Mouse (Mus musculus) forebrain, embryonic 15.5 days (tissue): ENCODE data around the gene Lasp1. TPM values are rescaled to one million over a fixed set of nuclear protein-coding genes. Genes with fewer than 3 reads are reported as not detected.

ENCODE experiments used
- ATAC-seq: fragments of 200-750 bp; cut with Nextera tagmentation; replicated peaks from 2 replicates; pipeline ENCODE4 v1.8.0; 2017; ENCODE audit warnings: mild to moderate bottlenecking, moderate TSS enrichment, moderate library complexity
- H3K27ac ChIP-seq: fragments of 300-500 bp; sonication (generic); replicated peaks from 2 replicates; pipeline ENCODE4 v1.5.1; 2015; ENCODE audit warnings: mild to moderate bottlenecking, inconsistent platforms
- H3K27me3 ChIP-seq: fragments of 300-500 bp; sonication (generic); 2 replicates; pipeline ENCODE4 v1.6.1; 2015; ENCODE audit warnings: inconsistent platforms
- H3K36me3 ChIP-seq: fragments of 300-500 bp; sonication (generic); 2 replicates; pipeline ENCODE4 v1.6.1; 2015; ENCODE audit warnings: mild to moderate bottlenecking, inconsistent platforms
- H3K4me1 ChIP-seq: fragments of 300-500 bp; sonication (generic); 2 replicates; pipeline ENCODE4 v1.6.1; 2015; ENCODE audit warnings: inconsistent platforms
- H3K4me2 ChIP-seq: fragments of 300-500 bp; sonication (generic); replicated peaks from 2 replicates; pipeline ENCODE4 v1.6.1; 2015; ENCODE audit warnings: mild to moderate bottlenecking, inconsistent platforms
- H3K4me3 ChIP-seq: fragments of 300-500 bp; sonication (generic); 2 replicates; pipeline ENCODE4 v1.5.1; 2015; ENCODE audit warnings: mild to moderate bottlenecking, inconsistent platforms
- H3K9ac ChIP-seq: fragments of 300-500 bp; sonication (generic); replicated peaks from 2 replicates; pipeline ENCODE4 v1.6.1; 2015; ENCODE audit warnings: mild to moderate bottlenecking, inconsistent platforms
- H3K9me3 ChIP-seq: fragments of 300-500 bp; sonication (generic); 2 replicates; pipeline ENCODE4 v1.6.1; 2016; ENCODE audit warnings: inconsistent platforms
- WGBS: fragments of 180-500 bp; shearing (Covaris S2); methylation state at CpG from one replicate; pipeline ENCODE4 v1.1.7; 2015; ENCODE audit warnings: mixed read lengths; 5-methylcytosine and 5-hydroxymethylcytosine counted together
- polyA plus RNA-seq: library from polyadenylated mRNA; unstranded; fragments of >200 nt; fragmentation: Nextera tagmentation; extraction: Ambion mirVana; gene quantifications from 2 replicates; pipeline ENCODE4 v1.2.1, GENCODE M21; 2015

Gene Lasp1
- polyA plus RNA-seq, 1 experiment from 2014 or later = 132 TPM

DNA sequence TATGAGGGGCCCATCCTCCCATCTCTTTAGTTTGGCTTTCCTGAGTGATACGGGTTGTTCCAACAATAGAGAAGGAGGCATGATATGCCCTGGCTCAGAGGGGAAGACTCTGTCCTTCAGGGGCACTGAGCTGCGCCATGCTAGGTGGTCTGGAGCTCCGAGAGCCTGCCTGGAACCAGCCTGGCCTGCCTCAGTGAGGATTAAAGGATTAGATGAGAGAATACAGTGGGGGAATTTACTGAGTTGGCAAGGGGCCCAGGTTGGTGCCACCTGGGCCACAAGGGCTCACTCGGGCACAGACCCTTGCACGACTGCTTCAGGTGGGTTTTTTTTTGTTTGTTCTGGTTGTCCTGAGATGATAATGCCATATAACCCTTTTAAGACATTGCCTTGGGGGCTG, 17.4 kb downstream of the Lasp1 start:
- no peaks in the 10 kb centered on the region for H3K9me3 ChIP-seq
- peaks cover 26% of the 10 kb centered on the region for H3K36me3 ChIP-seq
- H3K4me1 ChIP-seq = peaks cover 46% of the 10 kb centered on the region
- H3K27ac ChIP-seq = no peak overlapping the region
- no peak overlapping the region for H3K9ac ChIP-seq
- H3K27me3 ChIP-seq = no peaks in the 10 kb centered on the region
- H3K4me3 ChIP-seq = no peak overlapping the region
- H3K4me2 ChIP-seq = no peak overlapping the region
- ATAC-seq = no peak
- 47% methylated on average over 5 of the region's 5 CpGs for WGBS

DNA sequence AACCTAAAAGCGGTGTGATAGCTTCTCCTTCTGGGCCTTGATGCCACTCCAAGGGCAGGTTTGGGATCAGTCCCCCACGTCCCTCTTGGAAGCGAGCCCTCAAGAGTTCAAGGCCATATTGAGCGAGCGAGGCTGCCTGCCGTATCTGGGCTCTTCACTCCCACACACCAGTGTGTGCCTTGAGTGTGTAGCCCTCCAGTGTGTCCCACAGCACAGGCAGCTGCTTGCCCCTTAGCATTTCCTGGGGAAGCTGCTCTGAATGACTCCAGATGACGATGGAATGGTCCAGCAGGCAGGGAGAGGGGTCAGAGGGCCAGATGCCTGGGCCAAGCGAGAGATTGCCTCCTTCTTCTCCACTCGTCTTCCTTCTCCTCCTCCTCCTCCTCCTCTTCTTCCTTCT, 18.1 kb downstream of the Lasp1 start:
- no peak for ATAC-seq
- peaks cover 38% of the 10 kb centered on the region for H3K4me1 ChIP-seq
- H3K9me3 ChIP-seq = no peaks in the 10 kb centered on the region
- 69% methylated on average over 9 of the region's 9 CpGs for WGBS
- H3K4me2 ChIP-seq = no peak overlapping the region
- H3K4me3 ChIP-seq = no peak overlapping the region
- H3K27me3 ChIP-seq = no peaks in the 10 kb centered on the region
- no peak overlapping the region for H3K27ac ChIP-seq
- H3K9ac ChIP-seq = no peak overlapping the region
- H3K36me3 ChIP-seq = peaks cover 26% of the 10 kb centered on the region

DNA sequence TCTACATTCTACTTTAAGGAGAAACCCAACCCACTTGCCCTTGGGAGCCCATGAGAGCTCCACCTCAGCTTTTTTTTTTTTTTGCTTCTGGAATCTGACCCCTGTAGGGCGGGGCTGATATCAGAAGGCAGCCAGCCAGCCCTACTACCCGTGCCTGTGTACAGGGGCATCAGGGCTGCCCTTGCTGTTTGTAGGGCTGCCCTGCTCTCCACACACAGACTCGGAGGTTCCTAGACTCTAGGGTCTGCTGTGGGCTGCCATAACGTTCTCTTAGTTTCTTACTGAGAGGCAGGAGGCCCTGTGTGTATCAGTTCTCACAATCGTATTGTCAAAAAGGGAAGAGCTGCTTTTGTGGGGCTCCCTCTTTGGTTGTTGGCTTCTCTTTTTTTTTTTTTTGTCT, 18.6 kb downstream of the Lasp1 start:
- ATAC-seq = no peak
- H3K4me1 ChIP-seq = peaks cover 34% of the 10 kb centered on the region
- no peak overlapping the region for H3K4me3 ChIP-seq
- H3K9me3 ChIP-seq = no peaks in the 10 kb centered on the region
- H3K36me3 ChIP-seq = peaks cover 26% of the 10 kb centered on the region
- no peak overlapping the region for H3K9ac ChIP-seq
- 45% methylated on average over 5 of the region's 5 CpGs for WGBS
- no peaks in the 10 kb centered on the region for H3K27me3 ChIP-seq
- H3K27ac ChIP-seq = no peak overlapping the region
- H3K4me2 ChIP-seq = no peak overlapping the region

DNA sequence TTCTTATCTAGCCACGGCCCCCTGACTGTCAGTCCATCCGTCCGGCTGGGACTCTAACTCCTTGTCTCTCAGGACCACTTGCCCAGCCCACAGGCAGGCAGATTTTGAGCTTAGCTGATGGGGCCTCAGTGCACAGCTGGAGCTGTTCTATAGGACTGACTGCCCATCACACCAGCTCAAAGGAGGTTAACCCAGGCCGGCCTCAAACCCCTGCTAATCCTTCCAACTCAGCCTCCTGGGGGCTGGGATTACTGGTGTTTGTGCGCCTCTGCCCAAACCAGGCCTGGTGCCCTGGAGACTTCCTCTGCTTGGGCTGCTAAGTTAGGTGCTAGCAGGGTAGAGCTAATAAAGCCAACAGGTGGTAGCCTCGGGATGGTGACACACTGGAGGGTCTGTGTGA, 19.2 kb downstream of the Lasp1 start:
- Histone ChIP-seq H3K27ac (0 out of 2 replicates have a peak overlapping the region, but pooled peaks have one; percentile 66), H3K4me3 (no peak overlapping the region), H3K4me2 (no peak overlapping the region), H3K36me3 (peaks cover 26% of the 10 kb centered on the region), H3K27me3 (no peaks in the 10 kb centered on the region), H3K4me1 (peaks cover 27% of the 10 kb centered on the region), H3K9ac (no peak overlapping the region), H3K9me3 (no peaks in the 10 kb centered on the region)
- ATAC-seq = no peak
- 20% methylated on average over 6 of the region's 6 CpGs for WGBS

DNA sequence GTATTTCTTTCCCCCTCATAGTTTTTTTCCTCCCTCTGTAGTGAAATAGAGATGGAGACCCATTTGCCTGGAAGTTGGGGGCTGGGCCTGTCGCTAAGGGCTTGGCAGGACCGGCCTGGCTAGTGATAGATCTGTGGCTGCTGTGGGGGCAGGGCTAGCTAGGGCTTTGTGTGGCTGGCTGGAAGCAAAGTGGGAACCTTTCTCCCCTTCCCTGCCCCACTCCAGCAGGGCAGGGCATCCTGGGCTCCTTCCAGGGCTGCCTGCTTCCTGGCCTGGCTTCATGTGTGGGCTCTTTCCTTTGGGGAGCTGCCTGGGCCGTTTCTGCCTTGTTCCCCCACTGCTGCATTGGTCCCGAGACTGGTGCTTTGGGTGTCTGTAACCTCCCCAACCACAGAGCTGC, 19.8 kb downstream of the Lasp1 start:
- ATAC-seq = peak; percentile 73
- no peak overlapping the region for H3K4me2 ChIP-seq

GRCm38 (mm10) chr11:97819102-97819501, 20.3 kb downstream of the Lasp1 start:
- peaks cover 29% of the 10 kb centered on the region for H3K36me3 ChIP-seq
- H3K27ac ChIP-seq = peak overlapping the region; percentile 66
- H3K4me3 ChIP-seq = no peak overlapping the region
- no peak for ATAC-seq
- 43% methylated on average over 4 of the region's 4 CpGs for WGBS
- no peaks in the 10 kb centered on the region for H3K27me3 ChIP-seq
- H3K9ac ChIP-seq = no peak overlapping the region
- H3K9me3 ChIP-seq = no peaks in the 10 kb centered on the region
- H3K4me2 ChIP-seq = no peak overlapping the region
- peaks cover 16% of the 10 kb centered on the region for H3K4me1 ChIP-seq

More for the DNA sequence above, 19.8 kb downstream of the Lasp1 start:
- H3K4me3 ChIP-seq = no peak overlapping the region
- no peaks in the 10 kb centered on the region for H3K27me3 ChIP-seq
- H3K4me1 ChIP-seq = peaks cover 22% of the 10 kb centered on the region
- H3K9me3 ChIP-seq = no peaks in the 10 kb centered on the region
- no peak overlapping the region for H3K9ac ChIP-seq
- WGBS = 1% methylated on average over 4 of the region's 4 CpGs
- peaks cover 26% of the 10 kb centered on the region for H3K36me3 ChIP-seq
- H3K27ac ChIP-seq = peak overlapping the region; percentile 66

- Histone ChIP-seq H3K4me1 (peaks cover 16% of the 10 kb centered on the region), H3K4me3 (no peak overlapping the region), H3K27ac (no peak overlapping the region), H3K9me3 (no peaks in the 10 kb centered on the region), H3K36me3 (peaks cover 36% of the 10 kb centered on the region), H3K4me2 (no peak overlapping the region), H3K27me3 (no peaks in the 10 kb centered on the region), H3K9ac (no peak overlapping the region)
- ATAC-seq = no peak
- 93% methylated on average over 5 of the region's 5 CpGs for WGBS
These were observed 21.1 kb downstream of the Lasp1 start for GRCm38 (mm10) chr11:97819923-97820322.

DNA sequence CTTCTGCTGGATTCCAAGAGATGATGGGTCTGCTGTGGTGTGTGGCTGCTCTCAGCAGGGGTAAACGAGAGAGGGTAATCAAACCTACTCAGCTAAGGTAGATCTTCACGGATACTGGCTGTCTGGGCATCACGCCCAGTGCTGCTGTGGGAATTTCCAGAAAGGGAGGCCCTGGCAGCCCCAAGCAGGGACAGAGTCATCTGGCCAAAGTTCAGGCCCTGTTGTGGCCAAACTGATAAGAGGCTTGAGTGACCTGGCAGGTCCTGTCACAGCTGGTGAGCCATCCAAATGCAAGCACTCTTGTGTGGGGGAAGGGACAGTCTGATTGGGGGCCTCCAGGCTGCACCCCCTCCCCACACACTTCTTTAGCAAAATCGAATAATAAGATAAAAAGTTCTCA, 22.0 kb downstream of the Lasp1 start:
- Histone ChIP-seq H3K27me3 (no peaks in the 10 kb centered on the region), H3K4me1 (peaks cover 16% of the 10 kb centered on the region), H3K36me3 (peaks cover 38% of the 10 kb centered on the region), H3K9me3 (no peaks in the 10 kb centered on the region), H3K4me2 (no peak overlapping the region), H3K27ac (no peak overlapping the region), H3K9ac (no peak overlapping the region), H3K4me3 (no peak overlapping the region)
- no peak for ATAC-seq
- WGBS = 60% methylated on average over 4 of the region's 4 CpGs

GRCm38 (mm10) chr11:97821401-97822064, 22.7 kb downstream of the Lasp1 start:
- H3K9me3 ChIP-seq = no peaks in the 10 kb centered on the region
- H3K36me3 ChIP-seq = peaks cover 37% of the 10 kb centered on the region
- peaks cover 16% of the 10 kb centered on the region for H3K4me1 ChIP-seq
- H3K27ac ChIP-seq = no peak overlapping the region
- WGBS = 89% methylated on average over 8 of the region's 8 CpGs
- H3K9ac ChIP-seq = no peak overlapping the region
- no peak for ATAC-seq
- no peak overlapping the region for H3K4me3 ChIP-seq
- H3K4me2 ChIP-seq = no peak overlapping the region
- H3K27me3 ChIP-seq = no peaks in the 10 kb centered on the region

GRCm38 (mm10) chr11:97822840-97823603, 24.2 kb downstream of the Lasp1 start:
- peaks cover 43% of the 10 kb centered on the region for H3K36me3 ChIP-seq
- whole genome bisulfite sequencing = 84% methylated on average over 20 of the region's 20 CpGs
- H3K9ac ChIP-seq = no peak overlapping the region

GRCm38 (mm10) chr11:97824168-97824567, 25.4 kb downstream of the Lasp1 start:
- peaks cover 1% of the 10 kb centered on the region; the same call in 1 of the 2 replicates for H3K4me1 ChIP-seq
- WGBS = 94% methylated on average over 11 of the region's 11 CpGs
- ATAC-seq = no peak
- no peak overlapping the region for H3K4me3 ChIP-seq
- H3K9me3 ChIP-seq = no peaks in the 10 kb centered on the region
- no peak overlapping the region for H3K27ac ChIP-seq
- no peaks in the 10 kb centered on the region for H3K27me3 ChIP-seq
- no peak overlapping the region for H3K9ac ChIP-seq
- H3K4me2 ChIP-seq = no peak overlapping the region
- H3K36me3 ChIP-seq = peaks cover 46% of the 10 kb centered on the region

More at GRCm38 (mm10) chr11:97822840-97823603, 24.2 kb downstream of the Lasp1 start:
- no peak overlapping the region for H3K4me3 ChIP-seq
- peaks cover 13% of the 10 kb centered on the region for H3K4me1 ChIP-seq
- H3K27ac ChIP-seq = no peak overlapping the region
- H3K4me2 ChIP-seq = no peak overlapping the region
- no peaks in the 10 kb centered on the region for H3K27me3 ChIP-seq
- no peaks in the 10 kb centered on the region for H3K9me3 ChIP-seq
- ATAC-seq = no peak

DNA sequence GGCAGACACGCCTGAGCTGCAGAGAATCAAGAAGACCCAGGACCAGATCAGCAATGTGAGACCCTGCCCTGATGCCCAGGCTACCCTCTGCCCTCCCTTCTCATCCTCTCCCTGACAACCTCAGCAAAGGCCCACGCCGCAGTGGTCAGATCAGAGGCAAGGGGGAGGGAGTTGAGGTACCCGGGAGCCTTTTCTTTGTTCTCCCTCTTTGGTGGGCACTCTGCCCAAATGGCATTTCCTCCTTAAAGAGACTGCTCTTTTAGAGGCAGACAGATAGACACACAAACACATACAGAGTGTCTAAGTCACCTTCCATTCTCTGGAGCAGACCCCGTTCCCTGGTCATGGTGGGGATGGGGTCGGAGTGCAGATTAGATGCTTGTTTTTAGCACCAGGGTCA, 26.1 kb downstream of the Lasp1 start:
- H3K27me3 ChIP-seq = no peaks in the 10 kb centered on the region
- no peak for ATAC-seq
- H3K36me3 ChIP-seq = peaks cover 49% of the 10 kb centered on the region
- no peaks in the 10 kb centered on the region for H3K4me1 ChIP-seq
- no peak overlapping the region for H3K4me3 ChIP-seq
- H3K4me2 ChIP-seq = no peak overlapping the region
- H3K27ac ChIP-seq = no peak overlapping the region
- no peaks in the 10 kb centered on the region for H3K9me3 ChIP-seq
- 54% methylated on average over 6 of the region's 6 CpGs for WGBS
- H3K9ac ChIP-seq = no peak overlapping the region
